Mouse (Mus musculus) forelimb bud, embryonic 11.5 days (tissue): ENCODE data around the gene Cbln1.

Experiments
- DNase-seq: peaks from one replicate; pipeline ENCODE4 v3.0.0-alpha.2; 2012; ENCODE audit warnings: low read depth, low spot score

Cbln1 gene

GRCm38 (mm10) chr8:87472271-87473236, at the start of gene Cbln1:
Gene Cbln1 (minus strand): TSS chr8:87472609.
- DNase-seq, result peak; percentile 90

GRCm38 (mm10) chr8:87517132-87517531, 44.7 kb upstream of the Cbln1 start:
- DNase-seq, result no peak

- DNase-seq, result no peak
Observed at GRCm38 (mm10) chr8:87513796-87514195, 41.4 kb upstream of the Cbln1 start.

GRCm38 (mm10) chr8:87513350-87513749, 40.9 kb upstream of the Cbln1 start:
- no peak for DNase-seq

- no peak for DNase-seq
Observed at GRCm38 (mm10) chr8:87512636-87513035, 40.2 kb upstream of the Cbln1 start.

- no peak for DNase-seq
Observed at GRCm38 (mm10) chr8:87507046-87507445, 34.6 kb upstream of the Cbln1 start.

GRCm38 (mm10) chr8:87504441-87504840, 32.0 kb upstream of the Cbln1 start:
- DNase-seq, result no peak

- DNase-seq, result no peak
Observed at GRCm38 (mm10) chr8:87502684-87503083, 30.3 kb upstream of the Cbln1 start.

GRCm38 (mm10) chr8:87497641-87498040, 25.2 kb upstream of the Cbln1 start:
- DNase-seq, result peak; percentile 53

- no peak for DNase-seq
Observed at GRCm38 (mm10) chr8:87496511-87496910, 24.1 kb upstream of the Cbln1 start.

- DNase-seq, result no peak
Observed at GRCm38 (mm10) chr8:87494862-87495261, 22.5 kb upstream of the Cbln1 start.

GRCm38 (mm10) chr8:87489841-87490415, 17.5 kb upstream of the Cbln1 start:
- DNase-seq, result no peak

GRCm38 (mm10) chr8:87481396-87481795, 9.0 kb upstream of the Cbln1 start:
- no peak for DNase-seq

GRCm38 (mm10) chr8:87478221-87478620, 5.8 kb upstream of the Cbln1 start:
- DNase-seq, result no peak

GRCm38 (mm10) chr8:87477102-87477645, 4.8 kb upstream of the Cbln1 start:
- DNase-seq, result no peak

GRCm38 (mm10) chr8:87475551-87475950, 3.1 kb upstream of the Cbln1 start:
- DNase-seq, result no peak

GRCm38 (mm10) chr8:87474379-87474778, 2.0 kb upstream of the Cbln1 start:
- DNase-seq, result no peak

- DNase-seq, result no peak
Observed at GRCm38 (mm10) chr8:87473940-87474339, 1.5 kb upstream of the Cbln1 start.

- DNase-seq, result no peak
Observed at GRCm38 (mm10) chr8:87473314-87473713, 905 bp upstream of the Cbln1 start.

GRCm38 (mm10) chr8:87471603-87472270, 672 bp downstream of the Cbln1 start:
- no peak for DNase-seq

- DNase-seq, result no peak
Observed at GRCm38 (mm10) chr8:87470834-87471602, 1.4 kb downstream of the Cbln1 start.
